In genomic region chr9:118815543-118815942, GRCm38 (mm10) we compare ENCODE assay signal across 16 mouse cellular contexts.
DNase-seq lines count a peak whose midpoint lies in the region; ATAC-seq and TF ChIP-seq lines count a peak whose summit lies in the region.
"Had no signal": no experiment of that assay in that cellular context is flagged by ENCODE, and none has a peak within 500 bp of the region (broad histone marks: within the 10 kb centered on the region; RNA-seq: fewer than 3 reads in every experiment).

No protein-coding gene starts in this region.

- no peak for TF ChIP-seq POLR2A in MEL (IDR thresholded peaks at IDR 0.05; ENCODE audit: control insufficient read depth in 1 of 2, insufficient read depth in 1 of 2, low read depth in 1 of 2, low read length in 2 of 2, poor library complexity in 1 of 2)
- TF ChIP-seq POLR2A in brain, embryonic 14.5 days (IDR thresholded peaks at IDR 0.05; ENCODE audit: borderline replicate concordance, extremely low read depth, insufficient read depth, insufficient read length, poor library complexity, severe bottlenecking): no peak

- no peak overlapping the region for H3K4me2 ChIP-seq in hindbrain, postnatal 0 days (ENCODE audit: low read depth, low read length)
- no peak overlapping the region for H3K4me2 ChIP-seq in hindbrain, embryonic 16.5 days (ENCODE audit: low read length)
- no peak overlapping the region for H3K4me2 ChIP-seq in lung, embryonic 14.5 days
- H3K4me2 ChIP-seq: forebrain, embryonic 15.5 days; heart, embryonic 13.5 days; kidney, embryonic 15.5 days; limb, embryonic 13.5 days had no signal

- peak; percentile 34; the same call in 1 of the 2 replicates for TF ChIP-seq CTCF in hindbrain, postnatal 0 days (IDR thresholded peaks at IDR 0.05; ENCODE audit: low read depth)
- peak; percentile 54 for TF ChIP-seq CTCF in lung, embryonic 14.5 days (IDR thresholded peaks at IDR 0.05; ENCODE audit: low read depth)
- peak; percentile 32 to 47 (median 45) for TF ChIP-seq CTCF in MEL (IDR thresholded peaks at IDR 0.05 in 2 of 3, conservative IDR thresholded peaks at IDR 0.05 in 1 of 3; ENCODE audit: control insufficient read depth in 1 of 3, insufficient read depth in 1 of 3, low read depth in 2 of 3, low read length in 3 of 3, poor library complexity in 1 of 3, severe bottlenecking in 1 of 3)
- TF ChIP-seq CTCF in brain, embryonic 14.5 days (IDR thresholded peaks at IDR 0.05; ENCODE audit: borderline replicate concordance, extremely low read depth, insufficient read depth, insufficient read length): peak; percentile 44; the same call in 1 of the 2 replicates

- 0 out of 2 replicates have a peak, but pooled peaks cover 5% of the 10 kb centered on the region for H3K4me1 ChIP-seq in hindbrain, postnatal 0 days (ENCODE audit: insufficient read depth, low read length)
- no peaks in the 10 kb centered on the region for H3K4me1 ChIP-seq in hindbrain, embryonic 16.5 days (ENCODE audit: control insufficient read depth, insufficient read depth, low read depth, low read length)
- peaks cover 5% of the 10 kb centered on the region; the same call in 1 of the 2 replicates for H3K4me1 ChIP-seq in lung, embryonic 14.5 days (ENCODE audit: insufficient read depth)
- H3K4me1 ChIP-seq in MEL (ENCODE audit: control insufficient read depth in 1 of 2, insufficient read depth in 2 of 2, low read length in 2 of 2): no peaks in the 10 kb centered on the region
- H3K4me1 ChIP-seq: heart, embryonic 13.5 days; midbrain, embryonic 10.5 days had no signal

- no peak for ATAC-seq in hindbrain, postnatal 0 days
- ATAC-seq in hindbrain, embryonic 16.5 days: no peak
- no peak for ATAC-seq in lung, embryonic 14.5 days (ENCODE audit: insufficient read depth)
- ATAC-seq in erythroblast, adult 5-6 weeks (replicated peaks; ENCODE audit: low FRiP score, poor library complexity, severe bottlenecking): no peak
- ATAC-seq: forebrain, embryonic 15.5 days had no signal

- no peaks in the 10 kb centered on the region for H3K36me3 ChIP-seq in hindbrain, postnatal 0 days (ENCODE audit: insufficient read depth, low read length)
- H3K36me3 ChIP-seq in hindbrain, embryonic 16.5 days (ENCODE audit: control insufficient read depth, insufficient read depth, low read length): no peaks in the 10 kb centered on the region
- H3K36me3 ChIP-seq in lung, embryonic 14.5 days (ENCODE audit: insufficient read depth): no peaks in the 10 kb centered on the region
- H3K36me3 ChIP-seq in MEL (ENCODE audit: control insufficient read depth in 1 of 2, insufficient read depth in 2 of 2, low read length in 2 of 2): no peaks in the 10 kb centered on the region
- H3K36me3 ChIP-seq: forebrain, embryonic 15.5 days; limb, embryonic 13.5 days; midbrain, embryonic 10.5 days had no signal

- TF ChIP-seq RAD21 in MEL (IDR thresholded peaks at IDR 0.05; ENCODE audit: low read depth, low read length): peak; percentile 23

- H3K9ac ChIP-seq in hindbrain, postnatal 0 days (replicated peaks; ENCODE audit: low read length): no peak overlapping the region
- H3K9ac ChIP-seq in hindbrain, embryonic 16.5 days (ENCODE audit: low read depth, low read length): no peak overlapping the region
- H3K9ac ChIP-seq in lung, embryonic 14.5 days: no peak overlapping the region
- H3K9ac ChIP-seq in MEL (ENCODE audit: control insufficient read depth, low read depth, low read length, poor library complexity, severe bottlenecking): no peak overlapping the region
- H3K9ac ChIP-seq: forebrain, embryonic 15.5 days; heart, embryonic 13.5 days; kidney, embryonic 15.5 days; limb, embryonic 13.5 days had no signal

- no peak overlapping the region for H3K4me3 ChIP-seq in hindbrain, postnatal 0 days (ENCODE audit: low read length)
- H3K4me3 ChIP-seq in hindbrain, embryonic 16.5 days (ENCODE audit: low read length): no peak overlapping the region
- no peak overlapping the region for H3K4me3 ChIP-seq in lung, embryonic 14.5 days (ENCODE audit: low read depth, low read length)
- no peak overlapping the region for H3K4me3 ChIP-seq in MEL (ENCODE audit: control insufficient read depth in 1 of 2, insufficient read depth in 1 of 2, low read depth in 2 of 2, low read length in 2 of 2)
- H3K4me3 ChIP-seq: erythroblast, embryonic 14.5 days; forebrain, embryonic 15.5 days; heart, embryonic 13.5 days; kidney, embryonic 15.5 days; limb, embryonic 13.5 days; midbrain, embryonic 10.5 days had no signal

- no peaks in the 10 kb centered on the region for H3K79me2 ChIP-seq in MEL (ENCODE audit: control insufficient read depth, insufficient read depth, low read length, poor library complexity)

- H3K27me3 ChIP-seq in hindbrain, postnatal 0 days (ENCODE audit: insufficient read depth, low read length): no peaks in the 10 kb centered on the region
- H3K27me3 ChIP-seq in hindbrain, embryonic 16.5 days (replicated peaks; ENCODE audit: control insufficient read depth, insufficient read depth, low read length): no peaks in the 10 kb centered on the region
- H3K27me3 ChIP-seq in lung, embryonic 14.5 days (ENCODE audit: insufficient read depth, low read length): no peaks in the 10 kb centered on the region
- H3K27me3 ChIP-seq in MEL (ENCODE audit: control insufficient read depth in 1 of 2, insufficient read depth in 2 of 2, low read length in 2 of 2): no peaks in the 10 kb centered on the region
- H3K27me3 ChIP-seq: forebrain, embryonic 15.5 days; kidney, embryonic 15.5 days; limb, embryonic 13.5 days had no signal

- no peak for DNase-seq in hindbrain, postnatal 0 days (ENCODE audit: low spot score)
- no peak for DNase-seq in lung, embryonic 14.5 days
- DNase-seq in lung, adult 18-20 months: no peak
- DNase-seq in MEL (ENCODE audit: low read depth, low spot score): peak; percentile 3
- no peak for DNase-seq in brain, embryonic 14.5 days (ENCODE audit: low read depth)
- DNase-seq: cerebellum, adult 18-20 months; heart, postnatal 4 days; right cerebral cortex, adult 18-20 months had no signal

- TF ChIP-seq EP300 in MEL (IDR thresholded peaks at IDR 0.05; ENCODE audit: low read depth in 1 of 2, low read length in 2 of 2): no peak

- no peaks in the 10 kb centered on the region for H3K9me3 ChIP-seq in hindbrain, postnatal 0 days (ENCODE audit: low read length)
- H3K9me3 ChIP-seq in hindbrain, embryonic 16.5 days (ENCODE audit: control insufficient read depth, low read length): no peaks in the 10 kb centered on the region
- H3K9me3 ChIP-seq in lung, embryonic 14.5 days (ENCODE audit: low read depth, low read length): no peaks in the 10 kb centered on the region
- no peaks in the 10 kb centered on the region for H3K9me3 ChIP-seq in MEL (replicated peaks; ENCODE audit: insufficient read depth, low read length)
- H3K9me3 ChIP-seq: forebrain, embryonic 15.5 days; heart, embryonic 13.5 days; kidney, embryonic 15.5 days had no signal

- WGBS in hindbrain, postnatal 0 days: 97% methylated on average over 8 of the region's 8 CpGs
- WGBS in hindbrain, embryonic 16.5 days: 97% methylated on average over 8 of the region's 8 CpGs
- 93% methylated on average over 8 of the region's 8 CpGs for WGBS in lung, embryonic 14.5 days

- H3K27ac ChIP-seq in hindbrain, postnatal 0 days: no peak overlapping the region
- H3K27ac ChIP-seq in hindbrain, embryonic 16.5 days (ENCODE audit: low read depth, low read length): no peak overlapping the region
- H3K27ac ChIP-seq in lung, embryonic 14.5 days (ENCODE audit: low read depth): no peak overlapping the region
- H3K27ac ChIP-seq in MEL (ENCODE audit: control insufficient read depth, low read depth, low read length): no peak overlapping the region
- H3K27ac ChIP-seq: forebrain, embryonic 15.5 days; heart, embryonic 13.5 days; limb, embryonic 13.5 days; midbrain, embryonic 10.5 days had no signal

TF ChIP-seq in MEL, 35 proteins besides CTCF, POLR2A, EP300 and RAD21:
- TF ChIP-seq ZKSCAN1 (IDR thresholded peaks at IDR 0.05; ENCODE audit: low read depth, low read length) (no peak), SMC3 (IDR thresholded peaks at IDR 0.05; ENCODE audit: low read depth, low read length) (peak; percentile 41)
